Mouse (Mus musculus) C2C12 (cell line): ENCODE measurements around the gene Npr3. TPM values are rescaled to one million over a fixed set of nuclear protein-coding genes. Genes with fewer than 3 reads are reported as not detected.

Source experiments
- H3K27me3 ChIP-seq: one replicate; pipeline ENCODE4 v1.6.1; 2011; ENCODE audit not compliant: control insufficient read depth, insufficient read depth, insufficient read length
- H3K36me3 ChIP-seq: one replicate; pipeline ENCODE4 v1.6.1; 2011; ENCODE audit not compliant: control insufficient read depth, insufficient read depth
- H3K4me3 ChIP-seq: one replicate; pipeline ENCODE4 v1.5.1; 2011; ENCODE audit warnings: mild to moderate bottlenecking, control low read depth; ENCODE audit not compliant: poor library complexity, insufficient read depth, severe bottlenecking
- H3K79me2 ChIP-seq: one replicate; pipeline ENCODE4 v1.6.1; 2011; ENCODE audit not compliant: control insufficient read depth, insufficient read depth
- H3K79me3 ChIP-seq: one replicate; pipeline ENCODE4 v1.6.1; 2011; ENCODE audit warnings: low read depth, control low read depth
- H3ac ChIP-seq: one replicate; pipeline ENCODE3; 2011; ENCODE audit warnings: low read depth; ENCODE audit not compliant: control insufficient read depth, insufficient read length
- CEBPB ChIP-seq: IDR thresholded peaks from one replicate; pipeline ENCODE4 v1.6.1; 2011; ENCODE audit warnings: low read depth, mild to moderate bottlenecking, control low read depth, moderate library complexity
- CTCF ChIP-seq: IDR thresholded peaks from one replicate; pipeline ENCODE4 v1.5.1; 2011; ENCODE audit not compliant: control insufficient read depth, insufficient read depth, insufficient read length
- FOSL1 ChIP-seq: IDR thresholded peaks from one replicate; pipeline ENCODE4 v1.8.0; 2011; ENCODE audit warnings: mild to moderate bottlenecking, low read length; ENCODE audit not compliant: poor library complexity, insufficient read depth, severe bottlenecking
- MAX ChIP-seq: IDR thresholded peaks from one replicate; pipeline ENCODE4 v1.6.1; 2011; ENCODE audit warnings: mild to moderate bottlenecking, control low read depth
- MYOD1 ChIP-seq: IDR thresholded peaks from one replicate; pipeline ENCODE4 v1.6.1; 2011; ENCODE audit warnings: low read depth; ENCODE audit not compliant: control insufficient read depth, insufficient read length
- MYOG ChIP-seq: IDR thresholded peaks from one replicate; pipeline ENCODE4 v1.6.1; 2011; ENCODE audit not compliant: control insufficient read depth, insufficient read length; ENCODE audit errors: extremely low read depth
- USF1 ChIP-seq: IDR thresholded peaks from one replicate; pipeline ENCODE4 v1.6.1; 2011; ENCODE audit warnings: low read depth, mild to moderate bottlenecking, control low read depth, moderate library complexity
- polyA plus RNA-seq: library from polyadenylated mRNA; unstranded; fragments of >200 nt; fragmentation: generic; extraction: Trizol; gene quantifications from one replicate; pipeline ENCODE4 v1.2.1, GENCODE M21; 2012; ENCODE audit warnings: missing spikeins

Gene Npr3
- polyA plus RNA-seq, 1 experiment = 1.4 TPM

GRCm38 (mm10) chr15:11908166-11908565 lies 1.1 kb upstream of the Npr3 start:
- no peak overlapping the region for H3K4me3 ChIP-seq
- H3K27me3 ChIP-seq = no peaks in the 10 kb centered on the region
- H3ac ChIP-seq = no peak overlapping the region
- no peaks in the 10 kb centered on the region for H3K36me3 ChIP-seq
- peaks cover 9% of the 10 kb centered on the region for H3K79me2 ChIP-seq
- no peaks in the 10 kb centered on the region for H3K79me3 ChIP-seq
- TF ChIP-seq USF1 (no peak), MYOG (no peak), CEBPB (no peak), MAX (no peak), FOSL1 (no peak), MYOD1 (no peak), CTCF (no peak)

DNA sequence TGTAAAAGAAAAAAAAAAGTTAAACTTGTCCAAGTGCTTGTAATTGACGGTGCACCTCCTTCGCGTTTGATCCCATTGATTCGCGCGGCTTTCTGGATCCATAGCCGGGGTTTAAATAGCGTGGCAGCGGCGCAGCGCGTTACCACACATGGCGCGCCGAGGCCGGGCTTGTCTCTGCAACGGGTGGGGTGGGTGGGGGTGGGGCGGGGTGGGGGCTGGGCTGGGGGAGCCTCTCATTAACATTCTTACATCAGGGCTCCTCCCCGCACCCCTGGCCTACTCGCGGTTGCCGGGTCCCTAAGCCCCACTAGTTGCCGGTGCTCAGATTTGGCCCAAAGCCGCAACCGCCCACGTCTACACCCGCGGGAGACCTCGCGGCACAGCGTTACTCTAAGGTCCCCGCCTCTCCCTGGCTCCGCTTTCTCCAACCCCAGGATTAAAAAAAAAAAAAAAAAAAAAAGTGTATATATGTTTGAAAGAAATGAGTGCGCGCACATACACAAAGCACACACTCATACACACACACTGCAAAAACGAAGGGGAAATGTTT lies 991 bp downstream of the Npr3 start:
- Histone ChIP-seq H3K79me2 (peaks cover 9% of the 10 kb centered on the region), H3K36me3 (no peaks in the 10 kb centered on the region), H3K4me3 (peak overlapping the region; percentile 35), H3ac (peak overlapping the region; percentile 63), H3K27me3 (no peaks in the 10 kb centered on the region), H3K79me3 (no peaks in the 10 kb centered on the region)
- TF ChIP-seq CTCF (no peak), MAX (no peak), CEBPB (no peak), MYOG (no peak), FOSL1 (no peak), MYOD1 (no peak), USF1 (no peak)

- H3ac ChIP-seq = peak overlapping the region; percentile 91
- H3K27me3 ChIP-seq = no peaks in the 10 kb centered on the region
- TF ChIP-seq FOSL1 = no peak
- no peak for TF ChIP-seq MAX
- no peak for TF ChIP-seq CEBPB
- TF ChIP-seq CTCF = no peak
- TF ChIP-seq MYOG = no peak
- no peak for TF ChIP-seq MYOD1
- no peak for TF ChIP-seq USF1
- H3K79me2 ChIP-seq = peaks cover 9% of the 10 kb centered on the region
- peak overlapping the region; percentile 35 for H3K4me3 ChIP-seq
- no peaks in the 10 kb centered on the region for H3K79me3 ChIP-seq
- no peaks in the 10 kb centered on the region for H3K36me3 ChIP-seq
Measured at GRCm38 (mm10) chr15:11904848-11905672, 2.0 kb downstream of the Npr3 start.

DNA sequence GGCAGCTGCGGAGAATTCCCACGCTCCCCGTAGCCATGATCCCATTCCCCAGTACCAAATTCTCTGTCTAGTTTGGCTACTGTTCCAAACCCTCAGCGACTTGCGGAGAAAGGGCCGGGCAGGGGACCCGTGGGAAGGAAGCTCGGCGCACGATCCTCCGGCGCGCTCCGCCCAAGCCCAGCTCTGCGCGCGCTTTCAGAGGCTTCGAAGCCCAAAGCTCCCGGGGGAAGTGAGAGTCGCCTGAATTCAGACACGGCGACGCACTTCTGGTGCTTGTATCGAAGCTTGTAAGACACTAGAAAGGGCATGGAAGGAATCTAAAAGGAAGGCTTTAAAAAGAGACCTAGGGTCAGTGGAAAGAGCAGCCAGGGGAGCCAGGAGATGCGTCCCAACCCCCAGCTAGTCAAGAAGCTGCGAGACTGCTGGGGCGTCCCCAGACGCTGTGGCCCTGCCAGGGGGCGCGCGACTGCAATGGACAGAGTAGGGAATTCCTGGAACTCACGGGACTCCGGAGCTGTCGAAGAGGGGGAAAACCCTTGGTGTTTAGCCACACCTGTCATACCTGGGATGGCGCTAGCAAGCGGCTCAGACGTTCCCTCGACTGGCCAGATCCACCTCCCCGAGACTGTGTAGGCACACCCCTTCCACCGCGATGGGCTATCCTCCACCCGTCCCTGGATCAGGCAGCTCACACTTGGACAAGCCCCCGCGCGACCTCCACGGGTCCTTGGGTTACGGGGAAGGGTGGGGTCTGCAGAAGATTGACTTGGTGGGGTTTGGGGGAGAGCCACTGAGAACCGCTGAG lies 2.8 kb downstream of the Npr3 start:
- Histone ChIP-seq H3K79me2 (peaks cover 9% of the 10 kb centered on the region), H3K36me3 (no peaks in the 10 kb centered on the region), H3K79me3 (no peaks in the 10 kb centered on the region), H3ac (peak overlapping the region; percentile 91), H3K27me3 (no peaks in the 10 kb centered on the region), H3K4me3 (peak overlapping the region; percentile 35)
- no peak for TF ChIP-seq USF1
- TF ChIP-seq FOSL1 = no peak
- peak; percentile 26 for TF ChIP-seq CTCF
- TF ChIP-seq MYOG = no peak

DNA sequence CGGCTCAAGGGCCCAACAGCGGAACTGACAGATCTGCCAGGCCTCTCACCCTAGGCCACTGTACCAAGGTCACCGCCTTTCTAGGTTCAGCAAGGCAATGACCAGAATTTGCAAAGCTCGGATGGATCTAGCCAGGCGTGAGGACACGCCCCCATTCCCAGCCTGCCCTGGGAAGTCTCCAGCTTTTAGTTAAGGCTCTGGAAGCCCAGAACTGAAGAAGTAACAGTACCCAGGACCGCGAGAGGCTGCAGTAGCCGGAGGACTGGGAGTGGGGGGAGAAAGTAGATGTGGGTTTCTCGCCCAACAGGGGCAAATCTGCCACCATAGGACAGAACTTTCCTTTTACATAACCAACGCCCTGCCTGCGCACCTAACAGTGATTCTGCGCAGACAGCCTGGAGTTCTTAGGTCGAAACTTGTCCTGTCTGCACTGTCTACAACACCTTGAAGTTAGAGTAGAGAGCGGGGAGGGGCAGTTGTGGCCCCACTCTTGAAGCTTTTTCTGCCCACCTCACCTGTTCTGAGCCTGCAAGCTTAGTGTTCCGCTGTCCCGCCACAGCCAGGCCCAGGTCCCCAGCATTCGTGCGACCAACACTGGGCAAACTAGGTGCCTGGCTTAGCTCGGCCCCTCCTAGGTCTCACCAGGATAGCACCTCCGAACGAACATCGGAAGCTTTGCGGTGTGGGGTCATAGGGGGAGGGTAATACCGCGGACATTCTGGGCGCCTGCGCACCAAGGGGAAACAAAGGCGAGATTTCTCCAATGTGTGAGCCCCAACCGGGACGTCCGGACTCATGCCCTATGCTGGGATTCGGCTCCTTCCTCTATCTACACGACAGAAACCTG lies 3.7 kb downstream of the Npr3 start:
- H3K27me3 ChIP-seq = no peaks in the 10 kb centered on the region
- H3K79me3 ChIP-seq = no peaks in the 10 kb centered on the region
- peaks cover 9% of the 10 kb centered on the region for H3K79me2 ChIP-seq
- TF ChIP-seq CEBPB = no peak
- TF ChIP-seq MYOG = no peak
- H3ac ChIP-seq = peak overlapping the region; percentile 22
- H3K4me3 ChIP-seq = no peak overlapping the region
- no peaks in the 10 kb centered on the region for H3K36me3 ChIP-seq
